Mouse (Mus musculus) olfactory bulb, adult 2 months (tissue): ENCODE data around the gene Birc7. TPM values are rescaled to one million over a fixed set of nuclear protein-coding genes. Genes with fewer than 3 reads are reported as not detected.

Experiments
- H3K27ac ChIP-seq: fragments of 200-500 bp; 2 replicates; pipeline ENCODE4 v1.5.1; 2012; ENCODE audit warnings: low read depth, low read length; ENCODE audit not compliant: insufficient read depth
- H3K4me1 ChIP-seq: fragments of 200-500 bp; 2 replicates; pipeline ENCODE4 v1.6.1; 2012; ENCODE audit warnings: low read length; ENCODE audit not compliant: control insufficient read depth, insufficient read depth
- H3K4me3 ChIP-seq: fragments of 200-500 bp; 2 replicates; pipeline ENCODE4 v1.5.1; 2012; ENCODE audit warnings: mild to moderate bottlenecking, low read depth, low read length, moderate library complexity; ENCODE audit not compliant: insufficient read depth
- CTCF ChIP-seq: fragments of 200-500 bp; IDR thresholded peaks from 2 replicates; pipeline ENCODE4 v1.5.1; 2012; ENCODE audit warnings: low read depth, mild to moderate bottlenecking, low read length, moderate library complexity; ENCODE audit not compliant: insufficient read depth
- POLR2A ChIP-seq: fragments of 200-500 bp; IDR thresholded peaks from 2 replicates; pipeline ENCODE4 v1.6.1; 2012; ENCODE audit warnings: mild to moderate bottlenecking, low read depth, low read length, moderate library complexity; ENCODE audit not compliant: insufficient read depth
- WGBS: fragments of 180-500 bp; shearing (Covaris S2); methylation state at CpG from one replicate; pipeline ENCODE4 v1.1.7; 2018; 5-methylcytosine and 5-hydroxymethylcytosine counted together
- polyA plus RNA-seq: library from polyadenylated mRNA; stranded (reverse); fragments of >200 nt; gene quantifications from 2 replicates; pipeline ENCODE4 v1.2.4, GENCODE M21; 2012; ENCODE audit warnings: low replicate concordance; ENCODE audit not compliant: missing spikeins, insufficient read depth, insufficient read length

Birc7 gene
- polyA plus RNA-seq, 1 experiment: not detected

DNA sequence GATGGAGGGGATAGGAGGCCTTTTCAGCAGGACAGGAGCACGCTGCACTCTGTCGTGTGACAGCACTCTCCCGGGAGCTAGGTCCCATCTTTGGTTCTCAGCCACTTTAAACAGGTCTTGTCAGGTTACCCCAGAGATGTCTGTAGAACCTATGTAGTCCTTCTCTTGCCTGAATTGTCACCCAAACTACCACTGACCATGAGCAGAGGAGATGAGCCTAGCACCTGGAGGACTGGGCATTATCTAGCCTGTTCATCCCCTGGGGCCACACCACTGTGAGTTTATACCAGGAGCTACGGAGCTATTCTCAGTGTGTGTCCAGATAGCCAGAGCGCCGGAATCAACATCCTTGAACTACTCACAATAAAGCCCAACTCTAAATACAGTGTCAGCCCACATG is 31.0 kb upstream of the Birc7 start:
- Histone ChIP-seq H3K4me3 (no peak overlapping the region), H3K4me1 (peaks cover 29% of the 10 kb centered on the region), H3K27ac (peak overlapping the region; percentile 70)
- 31% methylated on average over 6 of the region's 6 CpGs for WGBS
- TF ChIP-seq POLR2A (no peak), CTCF (no peak)

DNA sequence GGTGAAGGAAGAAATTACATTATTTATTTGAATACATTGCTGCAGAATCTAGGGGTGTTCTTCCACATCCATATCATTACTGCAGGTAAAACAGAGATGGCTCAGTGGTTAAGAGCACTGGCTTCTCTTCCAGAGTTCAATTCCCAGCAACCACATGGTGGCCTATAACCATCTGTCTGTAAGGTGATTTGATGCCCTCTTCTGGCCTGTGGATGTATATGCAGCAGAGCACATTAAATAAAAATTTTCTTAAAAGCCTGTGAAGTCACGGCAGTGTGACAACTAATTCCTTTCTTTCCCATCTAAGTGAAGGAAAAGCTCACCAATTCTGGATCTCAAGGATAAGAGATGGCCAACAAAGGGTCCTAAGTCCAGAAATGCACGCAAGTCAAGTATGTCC is 26.7 kb upstream of the Birc7 start:
- H3K4me1 ChIP-seq: peaks cover 14% of the 10 kb centered on the region
- 35% methylated on average over 2 of the region's 2 CpGs for WGBS
- TF ChIP-seq CTCF: no peak
- TF ChIP-seq POLR2A: no peak
- H3K27ac ChIP-seq: no peak overlapping the region
- H3K4me3 ChIP-seq: no peak overlapping the region

DNA sequence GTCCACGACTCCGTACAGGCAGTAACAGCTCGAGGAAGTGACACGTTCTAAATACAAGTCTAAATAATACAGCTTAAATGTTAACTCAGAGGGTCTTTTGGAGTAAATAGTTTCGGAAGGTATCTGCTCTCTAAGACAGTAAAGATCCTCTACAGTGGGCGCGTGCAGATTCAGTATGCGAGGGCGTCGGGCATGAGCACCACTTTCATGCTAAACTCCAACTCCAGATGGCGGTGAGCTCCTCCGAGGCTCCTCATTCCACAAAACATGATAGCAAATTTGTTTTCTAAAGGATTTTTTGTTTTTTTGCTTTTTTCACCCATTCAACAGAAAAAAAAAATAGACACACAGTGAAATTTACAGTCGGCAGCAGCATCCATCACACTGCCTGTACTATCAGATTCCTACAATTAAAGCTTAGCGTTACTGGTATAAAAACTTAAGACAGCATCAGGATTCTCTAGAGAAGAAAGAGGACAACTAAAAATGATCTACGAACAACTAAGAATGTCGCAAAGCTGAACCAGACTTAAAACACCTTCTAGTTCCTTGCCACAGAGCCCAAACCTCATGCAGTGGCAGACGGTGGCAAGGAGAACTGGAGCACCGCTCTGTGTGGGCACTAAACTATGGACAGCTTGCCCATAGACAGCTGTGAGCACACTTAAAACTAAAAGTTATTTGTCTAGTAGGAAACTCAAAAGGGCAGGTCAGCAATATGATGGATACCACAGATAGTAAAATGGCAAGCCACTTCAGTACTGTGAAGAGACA is 24.2 kb upstream of the Birc7 start:
- WGBS: 81% methylated on average over 18 of the region's 18 CpGs

DNA sequence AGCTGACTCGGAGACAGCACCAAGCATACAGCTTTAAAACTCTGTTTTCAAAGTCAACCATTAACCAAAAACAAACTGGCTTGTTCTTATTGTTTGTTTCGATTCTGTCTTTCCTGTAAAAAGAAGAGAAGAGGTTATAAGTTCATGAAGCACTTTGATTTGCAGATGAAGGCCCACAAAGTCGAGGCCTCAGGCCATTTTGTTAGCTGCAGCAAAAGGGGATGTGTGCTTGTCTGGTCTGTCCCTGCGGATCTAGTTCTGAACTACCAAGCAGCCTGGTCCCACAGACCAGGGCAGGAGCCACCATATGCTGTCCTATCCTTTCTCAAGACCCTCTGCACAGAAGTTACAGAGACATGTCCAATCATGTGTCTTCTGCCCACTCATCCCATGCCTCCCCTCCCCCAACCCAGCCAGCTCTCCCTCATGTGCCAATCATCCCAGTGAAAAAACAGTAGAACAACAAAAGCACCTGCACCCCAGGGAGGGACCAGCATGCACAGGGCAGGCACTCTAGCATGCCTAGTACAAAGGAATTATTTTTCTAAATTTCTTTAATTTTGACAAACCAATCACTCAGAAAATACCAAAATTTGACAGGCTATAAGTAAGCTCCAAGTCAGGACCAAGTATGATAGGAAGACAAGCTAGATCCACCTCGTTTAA is 23.1 kb upstream of the Birc7 start:
- no peak for TF ChIP-seq POLR2A
- no peak for TF ChIP-seq CTCF
- H3K4me3 ChIP-seq: no peak overlapping the region
- 68% methylated on average over 5 of the region's 5 CpGs for WGBS
- H3K4me1 ChIP-seq: peaks cover 3% of the 10 kb centered on the region
- H3K27ac ChIP-seq: no peak overlapping the region

More for the DNA sequence above, 24.2 kb upstream of the Birc7 start:
- H3K27ac ChIP-seq: no peak overlapping the region
- no peak overlapping the region for H3K4me3 ChIP-seq
- no peak for TF ChIP-seq CTCF
- no peak for TF ChIP-seq POLR2A
- peaks cover 2% of the 10 kb centered on the region; the same call in 1 of the 2 replicates for H3K4me1 ChIP-seq

DNA sequence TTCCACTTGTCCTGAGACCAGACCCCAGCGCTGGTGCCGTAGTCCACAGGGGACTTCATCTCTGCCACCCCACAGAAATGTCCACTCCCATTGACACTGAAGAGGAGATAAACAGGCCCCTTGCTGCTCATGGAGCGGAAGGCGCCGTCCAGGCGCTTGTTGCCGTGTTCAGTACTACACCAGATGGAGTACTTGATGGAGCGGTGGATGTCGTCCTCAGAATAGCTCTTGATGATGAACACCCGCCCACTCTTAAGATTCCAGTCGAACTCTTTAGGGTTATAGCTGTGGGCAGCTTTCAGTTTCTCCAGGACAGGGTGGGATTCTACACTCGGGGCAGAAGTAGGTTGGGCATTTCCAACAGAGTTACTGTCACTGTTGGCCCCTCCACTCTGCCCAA is 17.9 kb upstream of the Birc7 start:
- Histone ChIP-seq H3K27ac (no peak overlapping the region), H3K4me3 (no peak overlapping the region), H3K4me1 (peaks cover 3% of the 10 kb centered on the region)
- 78% methylated on average over 12 of the region's 12 CpGs for WGBS
- no peak for TF ChIP-seq POLR2A
- no peak for TF ChIP-seq CTCF

DNA sequence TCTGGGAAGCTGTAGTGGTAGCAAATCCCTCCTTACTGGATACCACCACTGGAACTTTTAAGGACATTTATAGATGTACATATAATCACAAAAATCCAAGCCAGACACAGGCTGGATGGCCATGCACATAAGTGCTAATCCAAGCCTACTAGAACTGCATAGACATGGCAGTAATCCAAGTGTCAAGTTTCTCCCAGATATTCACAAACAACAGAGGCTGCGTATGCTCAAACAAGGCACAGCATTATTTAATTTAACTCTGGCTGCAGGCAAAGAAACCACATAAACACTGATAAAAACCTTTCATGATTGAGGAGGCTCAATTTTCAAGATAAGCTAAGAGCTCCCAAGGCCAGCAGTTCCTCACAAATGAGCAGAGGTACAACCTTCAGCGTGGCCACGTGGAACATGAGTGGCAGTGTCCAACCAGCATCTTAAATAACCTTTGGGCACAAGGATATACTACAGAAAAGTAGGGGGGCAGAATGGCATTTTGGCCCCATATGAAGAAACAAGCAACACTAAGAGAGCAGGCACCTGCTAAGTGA is 12.9 kb upstream of the Birc7 start:
- 60% methylated on average over 3 of the region's 3 CpGs for WGBS
- TF ChIP-seq CTCF (no peak), POLR2A (no peak)
- Histone ChIP-seq H3K4me1 (peaks cover under 1% of the 10 kb centered on the region; the same call in 1 of the 2 replicates), H3K27ac (no peak overlapping the region), H3K4me3 (no peak overlapping the region)

DNA sequence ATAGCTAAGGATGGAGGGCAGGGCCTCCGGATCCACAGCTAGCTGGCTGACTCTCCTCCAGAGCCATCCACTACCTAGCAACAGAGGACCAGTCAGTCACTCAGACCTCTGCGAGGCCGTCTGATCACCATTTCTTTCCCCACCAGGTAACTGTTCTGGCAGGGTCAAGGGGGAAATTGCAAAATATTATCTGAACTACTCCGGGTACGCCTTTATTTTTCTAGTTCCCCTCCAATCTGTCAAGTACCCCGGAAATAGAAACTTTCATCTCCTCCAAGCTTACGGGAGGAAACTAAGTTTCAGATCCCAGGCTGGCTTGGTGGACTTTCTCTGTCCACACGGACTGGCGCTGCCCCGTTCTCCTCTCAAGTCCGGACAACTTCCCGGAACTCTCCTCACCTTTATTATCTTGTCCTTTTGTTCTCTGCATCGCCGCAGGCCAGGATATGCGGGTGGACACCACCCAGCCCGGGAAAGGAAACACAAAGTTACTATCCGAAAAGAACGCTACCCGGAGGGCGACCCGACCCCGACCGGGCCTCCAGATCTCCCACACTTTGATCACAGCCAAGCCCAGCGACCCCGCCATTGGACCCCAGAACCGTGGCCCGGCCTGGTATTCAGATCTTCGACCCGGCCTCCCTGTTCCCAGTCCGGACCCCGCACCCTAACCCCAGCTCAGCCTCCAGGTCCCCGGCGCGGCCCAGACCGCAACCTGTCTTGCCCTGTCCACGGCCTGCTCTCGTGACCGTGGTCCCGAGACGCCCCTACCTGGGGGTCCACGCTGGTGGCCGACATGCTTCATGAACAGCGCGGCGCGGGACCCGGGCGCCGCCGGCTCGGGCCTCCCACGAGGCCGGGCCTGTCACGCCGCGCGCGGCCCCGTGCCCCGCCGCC is 8.7 kb upstream of the Birc7 start:
- no peak overlapping the region for H3K27ac ChIP-seq
- H3K4me3 ChIP-seq: peak overlapping the region; percentile 83
- no peaks in the 10 kb centered on the region for H3K4me1 ChIP-seq
- TF ChIP-seq POLR2A: no peak
- no peak for TF ChIP-seq CTCF
- 1% methylated on average over 61 of the region's 61 CpGs for WGBS

DNA sequence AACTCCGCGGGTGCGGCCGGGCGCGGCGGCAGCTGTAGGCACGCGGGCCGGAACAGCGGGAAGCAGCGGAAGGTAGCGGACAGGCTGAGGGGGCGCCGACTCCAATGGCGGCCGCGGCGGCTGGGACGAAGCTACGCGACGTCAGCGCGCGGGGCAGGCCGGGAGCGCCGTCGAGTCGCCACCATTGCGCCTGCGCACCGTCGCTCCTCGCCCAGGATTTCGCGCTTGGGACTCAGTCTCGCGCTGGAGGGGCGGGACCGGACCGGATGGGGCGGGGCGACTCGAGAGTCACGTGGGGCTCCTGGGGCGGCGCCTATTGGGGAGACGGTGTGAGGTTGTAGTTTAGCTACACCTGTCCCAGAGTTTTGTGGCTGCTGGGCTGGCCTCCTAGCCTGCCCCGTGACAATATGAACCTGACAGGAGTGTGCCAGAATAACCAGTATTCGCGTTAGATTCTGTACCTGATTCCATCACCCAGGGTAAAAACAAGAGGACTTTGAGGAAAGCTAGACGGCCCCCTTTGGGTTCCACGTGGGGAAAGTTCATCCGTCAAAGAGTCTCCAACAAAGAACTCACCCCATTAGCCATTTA is 7.9 kb upstream of the Birc7 start, which contains the start of gene Ythdf1:
Gene Ythdf1 (minus strand): TSS at position 140 of the 591 bp plus-strand sequence.
- peak within 1 kb of the TSS; percentile 83 for H3K4me3 ChIP-seq
- TF ChIP-seq POLR2A (peak; percentile 78), CTCF (no peak)
- under 1% methylated on average over 51 of the region's 56 CpGs for WGBS
- no peaks in the 10 kb centered on the region for H3K4me1 ChIP-seq
- no peak within 1 kb of the TSS for H3K27ac ChIP-seq
